Mouse (Mus musculus): ENCODE data around the gene Pgc. TPM values are rescaled to one million over a fixed set of nuclear protein-coding genes. Genes with fewer than 3 reads are reported as not detected.
A peak's percentile ranks its signal among the peaks of the same experiment; 100 is the strongest.

The Pgc gene
- polyA plus RNA-seq, 1 experiment from 2014 or later = not detected

DNA sequence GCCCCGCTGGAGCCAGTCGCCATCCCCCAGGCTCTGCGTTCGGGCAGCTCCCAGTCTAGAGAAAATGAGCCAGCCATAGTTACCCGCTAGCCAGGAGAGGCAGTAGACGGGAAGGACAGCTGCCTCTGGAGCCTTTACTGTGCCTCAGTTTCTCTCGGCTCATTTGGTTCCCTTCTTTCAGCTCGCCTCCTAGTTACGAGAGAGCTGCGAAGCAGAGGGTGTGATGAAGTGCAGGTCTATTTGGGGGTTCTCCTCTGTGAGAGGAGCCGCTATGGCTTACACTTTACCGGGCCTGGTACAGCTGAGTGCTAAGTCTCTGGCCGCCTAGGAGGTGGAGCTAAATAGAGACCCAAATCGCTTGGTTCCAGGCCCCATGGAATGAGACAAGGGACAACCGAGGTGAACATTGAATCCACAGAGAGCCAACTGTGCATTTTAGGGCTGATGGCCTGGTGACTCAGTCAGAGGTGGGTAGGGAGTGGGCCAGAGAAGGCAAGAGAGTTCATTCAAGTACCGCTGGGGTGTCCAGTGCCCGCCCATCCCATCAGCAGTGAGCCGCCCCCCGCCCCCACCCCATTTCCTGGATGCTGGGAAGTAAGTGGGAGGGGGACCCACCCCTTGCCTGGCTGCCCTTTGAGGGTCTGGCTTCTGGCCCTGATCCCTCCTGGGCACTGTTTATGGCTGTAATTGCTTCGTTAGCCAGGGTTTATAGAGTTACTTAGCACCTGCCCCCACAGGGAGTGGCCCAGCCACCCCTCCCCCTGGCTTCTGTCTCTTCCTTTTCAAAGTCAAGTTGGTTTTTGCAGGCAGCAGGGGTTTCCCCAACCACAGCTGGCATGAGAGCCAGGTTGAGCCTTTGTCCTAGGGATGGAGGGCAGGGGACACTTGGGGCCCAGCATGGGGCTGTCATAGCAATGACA, 12.5 kb downstream of the Pgc start:
- peaks cover 9% of the 10 kb centered on the region; the same call in 1 of the 2 replicates for H3K27me3 ChIP-seq

DNA sequence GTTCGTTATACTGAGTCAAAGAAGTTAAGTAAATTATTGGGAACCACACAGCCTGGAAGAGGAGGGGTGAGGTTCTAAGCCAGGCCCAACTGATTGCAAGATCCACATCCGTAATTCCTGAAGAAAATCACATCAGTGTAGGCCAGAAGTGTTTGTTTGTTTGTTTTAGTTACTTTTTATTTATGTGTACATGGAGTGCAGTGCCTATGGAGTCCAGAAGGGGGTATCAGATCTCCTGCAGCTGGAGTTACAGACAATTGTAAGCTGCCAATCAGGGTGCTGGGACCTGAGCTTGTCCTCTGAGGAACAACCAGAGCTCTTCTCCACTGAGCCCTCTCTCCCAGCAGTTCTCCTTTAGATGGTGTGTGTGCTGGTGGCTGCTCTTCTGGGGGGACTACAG, 13.5 kb downstream of the Pgc start:
- Histone ChIP-seq H3K9me3 (no peaks in the 10 kb centered on the region), H3K27ac (no peak overlapping the region), H3K4me1 (peaks cover 15% of the 10 kb centered on the region), H3K27me3 (peaks cover 9% of the 10 kb centered on the region; the same call in 1 of the 2 replicates), H3K4me3 (no peak overlapping the region), H3K4me2 (replicated peaks) (no peak overlapping the region), H3K9ac (no peak overlapping the region), H3K36me3 (no peaks in the 10 kb centered on the region)
- no peak for ATAC-seq (ENCODE audit: insufficient number of reproducible peaks, insufficient read depth, low FRiP score, low TSS enrichment)
- WGBS = 69% methylated on average over 2 of the region's 2 CpGs

More for the DNA sequence above, 12.5 kb downstream of the Pgc start:
- no peak overlapping the region; the same call in 1 of the 2 replicates for H3K27ac ChIP-seq
- no peaks in the 10 kb centered on the region for H3K9me3 ChIP-seq
- peak overlapping the region; percentile 98 for H3K4me2 ChIP-seq (replicated peaks)
- WGBS = 5% methylated on average over 20 of the region's 20 CpGs
- peak overlapping the region; percentile 65; the same call in 1 of the 2 replicates for H3K9ac ChIP-seq
- peaks cover 15% of the 10 kb centered on the region for H3K4me1 ChIP-seq
- H3K4me3 ChIP-seq = peak overlapping the region; percentile 68
- ATAC-seq (ENCODE audit: insufficient number of reproducible peaks, insufficient read depth, low FRiP score, low TSS enrichment) = no peak
- H3K36me3 ChIP-seq = no peaks in the 10 kb centered on the region

DNA sequence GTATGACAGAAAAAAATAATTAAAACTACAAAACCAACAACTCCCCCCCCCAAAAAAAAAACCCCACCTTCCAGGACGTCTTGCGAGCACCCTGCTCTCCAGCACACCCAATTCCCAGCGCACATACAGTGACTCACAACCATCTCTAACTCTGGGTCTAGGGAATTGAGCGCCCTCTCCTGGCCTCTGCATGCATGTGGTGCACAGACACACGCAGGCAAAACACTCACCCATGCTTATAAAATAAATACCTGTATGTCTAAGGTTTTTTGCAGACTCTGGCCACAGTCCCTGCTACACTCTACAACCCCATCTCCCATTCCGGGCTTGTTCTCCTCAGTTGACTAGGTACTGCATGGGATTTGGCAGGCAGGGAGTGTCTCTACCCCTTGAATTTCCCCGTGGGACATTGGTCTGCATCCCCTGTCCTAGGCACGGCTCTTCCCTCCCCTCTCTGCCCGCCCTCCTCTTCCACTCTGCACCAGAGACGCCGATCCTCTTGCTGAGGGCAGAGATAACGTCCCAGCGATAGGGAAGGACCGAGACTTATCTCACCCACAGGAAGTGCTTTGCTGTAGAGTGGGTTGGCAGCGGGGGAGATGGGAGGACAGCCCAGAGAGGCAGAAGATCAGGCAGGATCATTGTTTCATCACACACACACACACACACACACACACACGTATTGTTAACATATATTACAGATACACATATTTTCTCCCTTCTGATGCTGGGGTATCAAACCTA, 16.5 kb downstream of the Pgc start:
- no peak overlapping the region for H3K27ac ChIP-seq
- H3K4me3 ChIP-seq = no peak overlapping the region
- ATAC-seq (ENCODE audit: insufficient number of reproducible peaks, insufficient read depth, low FRiP score, low TSS enrichment) = no peak
- H3K27me3 ChIP-seq = peaks cover 9% of the 10 kb centered on the region; the same call in 1 of the 2 replicates
- H3K9me3 ChIP-seq = no peaks in the 10 kb centered on the region
- no peak overlapping the region for H3K9ac ChIP-seq
- H3K36me3 ChIP-seq = no peaks in the 10 kb centered on the region
- WGBS = 41% methylated on average over 16 of the region's 16 CpGs
- no peak overlapping the region for H3K4me2 ChIP-seq (replicated peaks)
- peaks cover 15% of the 10 kb centered on the region for H3K4me1 ChIP-seq

GRCm38 (mm10) chr17:47744086-47744485, 17.4 kb downstream of the Pgc start:
- WGBS = 91% methylated on average over 14 of the region's 14 CpGs
- no peak for ATAC-seq (ENCODE audit: insufficient number of reproducible peaks, insufficient read depth, low FRiP score, low TSS enrichment)

GRCm38 (mm10) chr17:47744746-47745368, 18.2 kb downstream of the Pgc start:
- no peak overlapping the region for H3K4me2 ChIP-seq (replicated peaks)
- WGBS = 85% methylated on average over 10 of the region's 10 CpGs
- H3K4me3 ChIP-seq = no peak overlapping the region
- no peaks in the 10 kb centered on the region for H3K9me3 ChIP-seq
- H3K36me3 ChIP-seq = no peaks in the 10 kb centered on the region
- ATAC-seq (ENCODE audit: insufficient number of reproducible peaks, insufficient read depth, low FRiP score, low TSS enrichment) = no peak
- 0 out of 2 replicates have a peak, but pooled peaks cover under 1% of the 10 kb centered on the region for H3K27me3 ChIP-seq
- H3K9ac ChIP-seq = no peak overlapping the region
- peaks cover 3% of the 10 kb centered on the region; the same call in 1 of the 2 replicates for H3K4me1 ChIP-seq
- H3K27ac ChIP-seq = no peak overlapping the region

More at GRCm38 (mm10) chr17:47744086-47744485, 17.4 kb downstream of the Pgc start:
- Histone ChIP-seq H3K4me3 (no peak overlapping the region), H3K4me2 (replicated peaks) (no peak overlapping the region), H3K4me1 (peaks cover 10% of the 10 kb centered on the region), H3K27ac (no peak overlapping the region), H3K36me3 (no peaks in the 10 kb centered on the region), H3K9ac (no peak overlapping the region), H3K27me3 (peaks cover 8% of the 10 kb centered on the region; the same call in 1 of the 2 replicates), H3K9me3 (no peaks in the 10 kb centered on the region)

DNA sequence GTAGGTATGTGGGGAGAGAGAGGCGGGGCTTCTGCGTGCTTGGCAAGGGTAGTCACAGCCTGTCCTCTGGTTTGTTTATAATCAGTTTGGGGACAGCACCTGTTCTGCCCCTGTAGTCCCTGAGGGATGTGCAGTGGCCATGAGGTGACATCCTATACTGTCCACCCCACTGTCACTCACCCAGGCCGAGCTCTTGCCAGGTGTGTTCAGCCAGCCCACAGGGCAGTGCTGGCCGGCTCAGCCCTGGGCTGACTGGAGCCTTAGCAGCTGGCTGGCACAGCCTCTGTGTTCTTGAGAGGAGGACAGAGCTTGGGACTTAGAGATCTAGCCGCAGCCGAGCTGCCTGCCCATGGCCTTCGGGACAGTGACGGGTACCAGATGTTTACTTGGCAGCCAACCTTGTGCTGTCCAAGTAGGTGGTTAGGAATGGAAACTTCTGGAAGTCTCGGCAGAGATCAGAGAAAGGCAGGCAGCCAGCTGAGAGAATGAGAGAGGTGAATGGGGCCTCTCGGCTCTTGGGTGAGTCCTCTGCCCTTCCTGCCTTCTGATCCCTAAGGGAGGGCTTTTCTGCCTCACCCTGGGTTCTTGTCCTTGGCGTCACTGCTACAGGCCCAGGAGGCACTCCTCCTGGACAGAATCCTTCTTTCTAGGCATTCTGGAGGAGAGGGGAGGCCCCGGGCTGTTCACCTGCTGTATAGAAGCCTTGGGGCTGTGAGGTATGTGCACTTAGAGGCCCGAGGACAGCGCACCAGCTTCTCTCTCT, 22.3 kb downstream of the Pgc start:
- no peak overlapping the region for H3K4me3 ChIP-seq
- peak; percentile 39; the same call in 1 of the 2 replicates for ATAC-seq (ENCODE audit: insufficient number of reproducible peaks, insufficient read depth, low FRiP score, low TSS enrichment)
- H3K36me3 ChIP-seq = no peaks in the 10 kb centered on the region
- H3K9ac ChIP-seq = no peak overlapping the region
- H3K4me1 ChIP-seq = 0 out of 2 replicates have a peak, but pooled peaks cover 3% of the 10 kb centered on the region
- H3K27me3 ChIP-seq = no peaks in the 10 kb centered on the region
- H3K27ac ChIP-seq = no peak overlapping the region
- no peaks in the 10 kb centered on the region for H3K9me3 ChIP-seq
- WGBS = 62% methylated on average over 14 of the region's 14 CpGs
- no peak overlapping the region for H3K4me2 ChIP-seq (replicated peaks)

DNA sequence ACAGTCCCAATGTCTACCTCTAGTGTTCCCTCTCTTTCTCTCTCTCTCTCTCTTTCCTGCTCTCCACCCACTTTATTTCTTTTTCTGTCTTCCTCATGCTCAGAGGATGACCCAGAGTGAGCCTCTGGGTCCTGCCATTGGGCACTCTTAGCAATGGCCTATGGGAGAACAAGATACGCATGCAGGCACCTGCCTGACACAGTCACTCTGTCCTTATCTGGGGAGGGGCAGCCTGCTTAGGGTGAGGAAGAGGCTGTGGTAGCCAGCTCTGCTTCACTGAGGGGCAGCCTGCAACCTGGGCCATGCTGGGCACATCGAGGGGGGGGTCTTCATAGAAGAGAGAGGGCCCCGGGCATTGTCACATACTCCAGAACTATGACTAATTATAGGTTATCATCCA, 23.0 kb downstream of the Pgc start:
- no peak overlapping the region for H3K9ac ChIP-seq
- no peak overlapping the region for H3K4me3 ChIP-seq
- H3K4me1 ChIP-seq = 0 out of 2 replicates have a peak, but pooled peaks cover 3% of the 10 kb centered on the region
- no peak overlapping the region for H3K27ac ChIP-seq
- H3K36me3 ChIP-seq = no peaks in the 10 kb centered on the region
- no peaks in the 10 kb centered on the region for H3K9me3 ChIP-seq
- WGBS = 75% methylated on average over 3 of the region's 3 CpGs
- no peak for ATAC-seq (ENCODE audit: insufficient number of reproducible peaks, insufficient read depth, low FRiP score, low TSS enrichment)
- H3K27me3 ChIP-seq = no peaks in the 10 kb centered on the region
- H3K4me2 ChIP-seq (replicated peaks) = no peak overlapping the region

DNA sequence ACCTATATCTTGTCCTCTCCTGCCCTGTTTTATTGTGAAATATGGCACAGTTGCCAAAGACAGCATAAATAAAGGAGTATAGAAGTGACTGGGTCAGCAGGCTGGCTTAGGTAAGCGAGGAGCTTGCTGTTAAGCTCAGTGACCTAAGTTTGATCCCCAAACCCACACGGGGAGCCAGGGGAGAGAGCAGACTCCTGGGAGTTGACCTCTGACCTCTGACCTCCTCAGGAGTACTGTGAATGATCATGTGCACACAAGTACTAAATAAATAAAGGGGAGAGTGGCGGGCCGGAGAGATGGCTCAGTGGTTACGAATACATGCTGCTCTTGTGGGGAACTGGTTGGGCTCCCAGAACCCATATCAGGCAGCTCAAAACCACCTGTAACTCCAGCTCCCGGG, 23.5 kb downstream of the Pgc start:
- H3K4me3 ChIP-seq = no peak overlapping the region
- 52% methylated on average over 6 of the region's 6 CpGs for WGBS
- ATAC-seq (ENCODE audit: insufficient number of reproducible peaks, insufficient read depth, low FRiP score, low TSS enrichment) = no peak
- H3K4me2 ChIP-seq (replicated peaks) = no peak overlapping the region
- H3K36me3 ChIP-seq = no peaks in the 10 kb centered on the region
- H3K9ac ChIP-seq = no peak overlapping the region
- H3K9me3 ChIP-seq = no peaks in the 10 kb centered on the region
- H3K27ac ChIP-seq = no peak overlapping the region
- 0 out of 2 replicates have a peak, but pooled peaks cover 3% of the 10 kb centered on the region for H3K4me1 ChIP-seq
- H3K27me3 ChIP-seq = no peaks in the 10 kb centered on the region

DNA sequence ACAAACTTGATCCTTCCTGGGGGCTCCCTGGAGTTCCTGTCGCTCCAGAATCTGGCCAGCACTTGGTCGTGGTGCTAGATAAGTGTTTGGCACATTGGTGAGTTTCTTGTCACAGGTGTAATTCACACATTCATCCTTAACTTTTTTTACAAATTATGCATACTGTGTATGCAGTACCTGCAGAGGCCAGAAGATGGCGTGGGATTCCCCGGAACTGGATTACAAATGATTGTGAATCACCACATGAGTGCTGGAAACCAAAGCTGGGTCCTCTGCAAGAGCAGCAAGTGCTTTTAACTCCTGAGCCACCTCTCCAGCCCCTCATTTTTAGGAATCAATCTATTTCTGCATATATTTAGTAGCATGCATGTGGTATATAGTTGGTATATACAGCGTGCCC, 25.2 kb downstream of the Pgc start:
- 76% methylated on average over 5 of the region's 5 CpGs for WGBS
- no peaks in the 10 kb centered on the region for H3K36me3 ChIP-seq
- H3K9ac ChIP-seq = no peak overlapping the region
- H3K4me1 ChIP-seq = 0 out of 2 replicates have a peak, but pooled peaks cover 3% of the 10 kb centered on the region
- no peak overlapping the region for H3K4me2 ChIP-seq (replicated peaks)
- ATAC-seq (ENCODE audit: insufficient number of reproducible peaks, insufficient read depth, low FRiP score, low TSS enrichment) = no peak
- H3K9me3 ChIP-seq = no peaks in the 10 kb centered on the region
- H3K27me3 ChIP-seq = no peaks in the 10 kb centered on the region
- no peak overlapping the region for H3K27ac ChIP-seq
- no peak overlapping the region for H3K4me3 ChIP-seq

DNA sequence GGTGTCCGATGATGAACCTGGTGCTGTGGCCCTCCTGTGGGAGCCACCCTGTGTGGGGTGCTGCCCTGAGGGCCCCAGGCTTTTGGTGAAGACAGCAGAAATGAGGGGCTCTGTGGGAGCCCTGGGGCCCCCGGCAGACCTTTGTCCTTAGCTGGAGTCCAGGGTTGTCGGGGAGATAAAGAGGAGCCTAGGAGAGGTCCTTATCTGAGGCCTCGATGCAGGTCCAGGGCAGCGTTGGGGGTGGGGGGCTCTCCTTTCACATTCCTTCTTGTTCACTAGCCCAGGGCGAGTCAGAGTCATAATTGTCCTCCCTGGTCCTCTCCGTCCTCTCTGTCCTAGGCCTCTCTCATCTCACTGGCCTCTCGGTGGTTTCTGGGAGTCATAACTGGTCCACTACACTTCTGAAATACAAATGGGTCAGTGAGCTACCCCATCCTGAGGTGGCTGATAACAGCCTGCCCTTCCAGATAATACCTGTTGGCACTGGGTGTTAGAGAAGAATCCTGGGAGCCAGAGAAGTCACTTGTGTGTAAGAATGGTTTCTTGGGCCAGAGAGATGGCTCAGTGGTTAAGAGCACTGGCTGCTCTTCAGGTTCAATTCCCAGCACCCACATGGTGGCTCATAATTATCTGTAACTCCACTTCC, 26.6 kb downstream of the Pgc start:
- H3K4me3 ChIP-seq = no peak overlapping the region
- H3K4me1 ChIP-seq = 0 out of 2 replicates have a peak, but pooled peaks cover 3% of the 10 kb centered on the region
- H3K27me3 ChIP-seq = 0 out of 2 replicates have a peak, but pooled peaks cover 3% of the 10 kb centered on the region
- no peaks in the 10 kb centered on the region for H3K9me3 ChIP-seq
- H3K36me3 ChIP-seq = no peaks in the 10 kb centered on the region
- no peak overlapping the region for H3K27ac ChIP-seq
- ATAC-seq (ENCODE audit: insufficient number of reproducible peaks, insufficient read depth, low FRiP score, low TSS enrichment) = no peak
- H3K4me2 ChIP-seq (replicated peaks) = no peak overlapping the region
- WGBS = 81% methylated on average over 8 of the region's 8 CpGs
- H3K9ac ChIP-seq = no peak overlapping the region
